Mouse (Mus musculus): ENCODE results near the gene Cd79a. TPM values are rescaled to one million over a fixed set of nuclear protein-coding genes. Genes with fewer than 3 reads are reported as not detected.

The Cd79a gene
- total RNA-seq (2021) = 10 to 100 TPM in 1 of 2 experiments, 1 to 10 TPM in 1; 1.3 to 12.7 TPM
- long read RNA-seq, experiment 1, partial matches to known transcripts = 0 of 2 reads
- long read RNA-seq, experiment 1, other reads (novel, unspliced or antisense) = 1 of 2 reads
- long read RNA-seq, experiment 2, transcript Cd79a-201 (5 exons, 1,457 nt) = major isoform, 5 of 13 reads
- long read RNA-seq, experiment 2, partial matches to known transcripts = 8 of 13 reads
- long read RNA-seq, experiment 2, other reads (novel, unspliced or antisense) = 0 of 13 reads

GRCm38 (mm10) chr7:24897224-24897623 lies at the start of gene Cd79a:
TSS of gene Cd79a (plus strand) at chr7:24897381.
- peak in 1 of 2 experiments; percentile 39 for DNase-seq

DNA sequence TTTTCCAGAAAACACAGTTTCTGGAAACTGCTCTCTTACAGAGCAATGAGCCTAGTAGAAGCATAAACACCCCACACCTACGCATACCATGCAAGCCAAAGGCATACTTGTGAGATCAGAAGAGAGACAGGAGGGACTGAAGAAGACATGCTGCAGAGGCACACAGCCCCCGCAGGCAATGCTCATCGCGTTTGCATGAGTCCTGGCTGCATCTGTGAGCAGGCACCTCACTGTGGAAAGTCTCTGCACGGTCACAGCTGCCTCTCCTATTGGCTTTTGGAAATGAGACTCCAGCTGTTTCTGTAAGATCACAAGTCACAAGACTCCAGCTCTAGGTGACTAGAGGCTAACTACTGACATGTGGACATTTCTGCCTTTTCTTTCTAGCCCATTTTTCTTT lies 47.0 kb upstream of the Cd79a start:
- peak in 1 of 2 experiments; percentile 6 for DNase-seq

- DNase-seq = peak; percentile 9 to 19
Observed at GRCm38 (mm10) chr7:24850899-24851303, 46.3 kb upstream of the Cd79a start.

DNA sequence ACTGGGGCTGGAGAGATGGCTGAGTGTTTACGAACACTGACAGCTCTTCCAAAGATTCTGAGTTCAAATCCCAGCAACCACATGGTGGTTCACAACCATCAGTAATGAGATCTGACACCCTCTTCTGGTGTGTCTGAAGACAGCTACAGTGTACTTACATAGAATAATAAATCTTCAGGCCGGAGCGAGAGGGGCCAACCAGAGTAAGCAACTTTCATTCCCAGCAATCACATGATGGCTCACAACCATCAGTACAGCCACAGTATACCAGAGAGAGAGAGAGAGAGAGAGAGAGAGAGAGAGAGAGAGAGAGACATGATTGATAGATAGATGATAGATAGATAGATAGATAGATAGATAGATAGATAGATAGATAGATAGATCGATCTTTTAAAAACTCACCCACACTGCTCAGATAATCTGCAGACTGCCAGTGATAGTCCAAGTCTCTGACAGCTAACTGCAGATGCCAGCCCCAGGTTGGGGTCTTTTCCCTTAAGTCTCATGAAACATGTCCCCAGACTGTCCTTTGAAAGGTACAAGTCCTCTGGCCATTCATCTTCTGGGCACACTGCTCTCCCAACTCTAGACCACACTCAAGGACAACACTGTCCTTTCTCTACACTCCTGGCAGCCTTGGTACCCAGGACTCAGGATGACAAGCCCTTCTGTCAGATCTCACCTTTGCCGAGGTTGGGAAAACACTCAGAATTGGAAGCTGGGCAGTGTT lies 45.4 kb upstream of the Cd79a start:
- no peak for DNase-seq

DNA sequence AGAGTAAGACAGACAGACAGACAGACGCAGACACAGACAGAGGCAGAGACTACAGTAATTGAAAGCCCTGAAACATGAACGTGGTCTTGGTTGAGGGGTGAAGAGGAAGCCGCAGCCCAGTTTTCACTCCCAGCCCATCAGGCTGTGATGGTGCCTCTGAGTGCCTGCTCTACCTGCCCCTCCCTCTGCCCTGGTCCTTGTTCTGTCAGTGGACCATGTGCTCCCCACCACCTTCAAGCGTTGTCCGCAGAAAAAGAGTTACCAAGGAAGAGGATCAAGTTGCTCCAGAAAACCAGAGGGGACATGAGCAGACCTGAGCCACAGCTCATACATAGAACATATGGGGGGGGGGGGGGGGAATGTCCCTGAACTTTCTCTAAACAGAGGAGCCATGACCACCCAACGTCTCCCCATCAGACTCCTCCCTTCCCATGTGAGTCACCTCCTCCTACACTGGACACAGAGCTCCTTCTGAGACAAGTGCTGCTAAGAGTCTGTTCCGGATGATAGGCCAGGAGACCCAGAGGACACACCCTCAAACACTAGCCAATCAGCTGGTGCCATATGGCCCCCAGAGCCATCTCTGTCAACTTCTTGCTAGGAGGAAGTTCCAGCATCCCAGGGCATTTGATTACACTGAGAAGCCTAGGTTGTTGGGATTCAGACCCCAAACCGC lies 44.5 kb upstream of the Cd79a start:
- DNase-seq = no peak

- DNase-seq = no peak
Observed at GRCm38 (mm10) chr7:24853233-24853563, 44.0 kb upstream of the Cd79a start.

- no peak for DNase-seq
Observed at GRCm38 (mm10) chr7:24853695-24854094, 43.5 kb upstream of the Cd79a start.

- DNase-seq = no peak
Observed at GRCm38 (mm10) chr7:24856460-24857120, 40.6 kb upstream of the Cd79a start.

DNA sequence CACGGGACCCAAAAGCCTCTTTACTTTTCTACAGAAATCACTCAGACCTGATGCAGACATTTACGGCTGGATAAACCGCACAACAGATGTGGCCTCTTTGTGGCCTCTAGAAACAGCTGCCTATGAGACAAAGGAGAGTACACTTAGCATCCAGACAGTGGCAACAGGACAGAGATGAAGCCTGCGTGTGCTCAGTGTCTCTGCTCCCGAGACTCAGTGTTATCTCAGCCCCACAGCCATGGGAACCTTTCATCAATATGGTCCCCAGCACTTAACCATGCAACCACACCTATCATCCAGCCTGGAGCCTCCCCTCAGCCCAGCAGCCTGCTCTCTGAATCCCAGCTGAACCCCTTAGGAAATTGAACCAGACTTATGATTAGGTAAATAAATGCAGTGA lies 37.9 kb upstream of the Cd79a start:
- DNase-seq = no peak

GRCm38 (mm10) chr7:24861913-24862312 lies 35.3 kb upstream of the Cd79a start, which contains the start of gene Gm9844:
TSS of gene Gm9844 (plus strand) at chr7:24862213.
- DNase-seq = no peak

DNA sequence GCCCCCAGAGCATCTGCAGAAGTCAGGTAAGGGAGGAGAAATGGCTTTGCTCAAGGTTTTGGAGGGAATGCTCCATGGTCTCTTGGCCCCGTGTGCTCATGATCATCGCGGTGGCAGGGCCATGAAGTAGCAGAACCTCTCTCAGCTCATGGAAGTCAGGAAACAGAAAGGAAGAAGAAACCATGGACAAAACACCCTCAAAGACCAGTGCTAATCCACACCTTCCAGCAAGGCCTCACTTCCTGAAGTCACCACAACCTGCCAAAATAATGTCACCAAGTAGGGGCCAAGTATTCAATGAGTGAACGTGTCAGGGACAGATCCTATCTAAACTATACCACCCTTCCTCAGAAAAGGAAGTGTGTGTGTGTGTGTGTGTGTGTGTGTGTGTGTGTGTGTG lies 34.3 kb upstream of the Cd79a start:
- no peak for DNase-seq

GRCm38 (mm10) chr7:24864156-24864555 lies 33.0 kb upstream of the Cd79a start:
- no peak for DNase-seq

- DNase-seq = no peak
Observed at GRCm38 (mm10) chr7:24869080-24869479, 28.1 kb upstream of the Cd79a start.

DNA sequence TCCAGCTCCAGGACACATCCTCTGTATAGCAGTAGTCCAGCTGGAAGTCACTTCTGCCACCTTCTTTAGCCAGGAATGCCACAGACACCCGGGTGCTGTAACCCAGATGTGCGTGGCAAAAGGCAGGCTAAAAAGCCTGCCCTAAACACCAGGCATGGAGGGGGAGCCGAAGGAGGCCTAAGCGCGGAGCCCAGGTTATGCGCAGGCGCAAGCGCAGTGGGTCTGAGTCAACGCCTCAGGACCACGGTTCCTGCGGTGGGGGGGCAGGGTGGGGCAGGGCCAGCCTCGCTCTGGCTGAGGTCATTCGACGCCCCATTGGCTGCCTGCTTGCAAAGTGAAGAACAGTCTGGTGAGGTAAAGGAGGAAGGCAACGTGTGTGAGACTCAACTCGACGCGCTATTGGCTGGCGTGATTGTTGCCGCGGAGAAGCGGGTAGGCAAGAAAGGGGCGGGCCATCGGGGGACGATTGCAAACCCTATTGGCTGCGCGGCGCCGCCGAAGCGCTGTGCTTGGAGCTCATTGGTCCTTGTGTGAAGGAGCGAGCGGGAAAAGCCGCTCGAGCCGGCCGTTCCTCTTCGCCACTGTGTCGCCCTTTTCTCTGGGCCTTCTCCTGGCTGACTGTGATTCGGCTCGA lies 27.5 kb upstream of the Cd79a start, which contains the start of the genes Lypd4 and Dmrtc2:
Gene Lypd4 (minus strand): TSS at position 410 of the 634 bp plus-strand sequence.
Gene Dmrtc2 (plus strand): TSS at position 526 of the 634 bp plus-strand sequence.
- no peak for DNase-seq

- DNase-seq = no peak
Observed at GRCm38 (mm10) chr7:24877588-24877987, 19.6 kb upstream of the Cd79a start.

- no peak for DNase-seq
Observed at GRCm38 (mm10) chr7:24879620-24880019, 17.6 kb upstream of the Cd79a start.

DNA sequence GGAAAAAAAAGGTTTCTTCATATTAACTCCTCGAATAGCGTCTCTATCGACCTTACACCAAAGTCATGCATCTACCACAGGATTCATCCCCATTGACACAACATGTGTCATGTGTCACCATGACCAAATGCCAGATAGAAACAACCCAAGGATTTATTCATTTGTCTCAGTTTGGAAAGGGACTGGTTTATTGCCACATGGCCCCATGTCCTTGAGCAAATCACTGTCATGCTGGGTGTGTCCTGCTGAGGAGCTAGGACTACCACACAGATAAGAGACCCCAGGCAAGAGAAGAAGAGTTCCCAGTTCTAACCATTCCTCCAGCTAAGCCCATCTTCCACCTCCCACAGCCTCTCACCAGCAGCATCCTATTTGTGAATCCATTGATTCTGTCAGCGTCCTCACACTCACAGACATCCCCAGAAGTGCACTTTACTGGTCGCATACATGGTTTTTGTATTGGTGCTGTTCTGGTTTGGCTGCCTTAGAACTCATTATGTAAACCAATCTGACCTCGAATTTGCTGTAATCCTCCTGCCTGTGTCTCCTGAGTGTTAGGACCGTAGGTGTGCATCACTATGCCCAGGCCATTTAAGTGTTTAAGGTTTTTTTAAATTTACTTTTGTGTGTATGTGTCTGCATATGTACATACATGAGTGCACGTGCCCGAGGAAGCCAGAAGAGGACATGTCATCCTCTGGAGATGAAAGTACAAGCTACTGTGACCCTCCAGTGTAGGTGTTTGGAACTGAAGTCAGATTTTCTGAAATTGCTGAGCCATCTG lies 14.6 kb upstream of the Cd79a start:
- DNase-seq = no peak

DNA sequence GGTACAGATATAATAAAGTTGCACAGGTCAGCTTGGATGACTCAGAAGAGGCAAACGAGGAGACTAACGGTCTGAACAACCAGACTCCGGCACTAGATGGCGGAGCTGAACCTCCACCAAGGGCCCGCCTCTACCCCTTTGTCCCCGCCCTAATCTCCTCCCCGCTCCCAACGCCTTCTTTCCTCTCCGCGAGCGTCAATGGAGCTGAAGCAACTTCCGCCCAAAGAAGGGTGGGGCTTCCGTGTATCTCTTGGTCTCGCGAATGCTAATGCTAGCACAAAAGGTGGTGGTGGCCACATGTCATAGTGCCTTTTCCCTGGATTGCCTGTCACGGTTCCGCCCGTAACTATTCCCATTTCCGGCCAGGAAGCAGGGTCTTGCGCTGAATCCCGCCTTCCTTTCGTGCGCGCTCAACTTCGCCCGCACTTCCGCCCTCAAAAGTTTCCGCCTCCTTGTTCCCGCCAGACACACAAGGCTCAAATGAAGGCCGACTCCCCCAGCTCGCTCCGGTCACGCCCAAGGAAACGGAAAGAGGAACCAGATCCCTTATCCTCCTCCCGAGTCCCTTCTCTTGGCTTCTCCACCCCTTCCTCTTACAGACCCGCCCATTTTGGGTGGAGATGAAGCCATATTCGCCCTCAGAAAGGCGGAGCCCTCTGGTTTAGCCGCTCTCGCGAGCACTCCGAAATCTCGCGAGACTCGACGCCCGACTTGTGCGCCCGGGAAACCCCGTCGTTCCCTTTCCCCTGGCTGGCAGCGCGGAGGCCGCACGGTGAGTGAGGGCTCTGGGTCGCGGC lies 13.1 kb upstream of the Cd79a start, which contains the start of gene Rps19:
Gene Rps19 (plus strand): TSS at position 476 of the 797 bp plus-strand sequence.
- DNase-seq = peak; percentile 99 to 100

GRCm38 (mm10) chr7:24884693-24885291 lies 12.4 kb upstream of the Cd79a start:
- DNase-seq = no peak
